Mouse (Mus musculus): Measurements from ENCODE around the gene Gfpt1. TPM values are rescaled to one million over a fixed set of nuclear protein-coding genes. Genes with fewer than 3 reads are reported as not detected.

The Gfpt1 gene
- polyA plus RNA-seq, 1 experiment from 2014 or later, result 10.8 TPM

DNA sequence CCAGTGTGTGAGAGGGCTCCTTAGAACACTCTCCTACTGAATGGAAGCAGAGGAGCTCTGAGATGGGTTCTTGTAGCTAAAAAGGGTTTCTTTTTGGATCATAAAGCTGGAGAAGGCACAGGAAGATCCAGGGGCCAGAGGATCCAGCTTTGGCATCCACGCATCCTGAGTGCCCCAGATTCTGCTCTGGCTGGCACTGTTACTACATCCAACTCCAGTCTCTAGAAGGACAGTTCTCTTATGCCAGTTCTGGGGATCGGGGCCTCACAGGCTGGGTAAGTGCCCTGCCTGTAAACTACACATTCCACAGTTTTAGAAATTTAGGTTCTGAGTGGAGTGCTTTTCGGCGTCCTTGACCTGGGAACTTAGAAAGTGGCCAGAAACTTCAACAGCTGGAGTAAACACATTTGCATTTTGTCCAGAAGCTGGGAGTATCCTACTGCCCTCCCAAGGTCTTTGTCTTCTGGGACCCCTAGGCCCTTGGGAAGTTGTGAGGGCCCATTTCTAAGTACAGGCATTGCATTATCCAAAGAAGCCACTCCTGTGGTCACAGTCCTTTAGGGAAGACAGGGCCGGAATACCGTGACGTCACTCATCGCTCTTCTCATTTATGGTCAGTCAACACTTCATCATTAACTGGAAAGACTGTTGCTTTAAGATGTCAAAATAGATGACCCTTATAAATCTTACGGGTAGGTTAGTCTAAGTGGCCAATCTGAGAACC lies 57.8 kb downstream of the Gfpt1 start:
- H3K27ac ChIP-seq (ENCODE audit: low read length), result peak overlapping the region; percentile 43
- TF ChIP-seq EP300 (IDR thresholded peaks at IDR 0.05) (no peak), CTCF (IDR thresholded peaks at IDR 0.05) (no peak)
- H3K9me3 ChIP-seq (ENCODE audit: low read length), result no peaks in the 10 kb centered on the region
- H3K4me3 ChIP-seq (ENCODE audit: low read depth, low read length), result no peak overlapping the region
- no peaks in the 10 kb centered on the region for H3K27me3 ChIP-seq (replicated peaks; ENCODE audit: insufficient read depth, low read length)
- ATAC-seq, result peak; percentile 28; the same call in 1 of the 2 replicates
- peak; percentile 9 for DNase-seq (ENCODE audit: low spot score)
- peaks cover 13% of the 10 kb centered on the region for H3K4me1 ChIP-seq (ENCODE audit: insufficient read depth, low read depth, low read length)
- no peaks in the 10 kb centered on the region for H3K36me3 ChIP-seq (ENCODE audit: insufficient read depth, low read length)
- no peak overlapping the region for H3K4me2 ChIP-seq (replicated peaks; ENCODE audit: low read depth, low read length)
- no peak overlapping the region for H3K9ac ChIP-seq (replicated peaks; ENCODE audit: low read depth)
- 63% methylated on average over 9 of the region's 9 CpGs for WGBS

DNA sequence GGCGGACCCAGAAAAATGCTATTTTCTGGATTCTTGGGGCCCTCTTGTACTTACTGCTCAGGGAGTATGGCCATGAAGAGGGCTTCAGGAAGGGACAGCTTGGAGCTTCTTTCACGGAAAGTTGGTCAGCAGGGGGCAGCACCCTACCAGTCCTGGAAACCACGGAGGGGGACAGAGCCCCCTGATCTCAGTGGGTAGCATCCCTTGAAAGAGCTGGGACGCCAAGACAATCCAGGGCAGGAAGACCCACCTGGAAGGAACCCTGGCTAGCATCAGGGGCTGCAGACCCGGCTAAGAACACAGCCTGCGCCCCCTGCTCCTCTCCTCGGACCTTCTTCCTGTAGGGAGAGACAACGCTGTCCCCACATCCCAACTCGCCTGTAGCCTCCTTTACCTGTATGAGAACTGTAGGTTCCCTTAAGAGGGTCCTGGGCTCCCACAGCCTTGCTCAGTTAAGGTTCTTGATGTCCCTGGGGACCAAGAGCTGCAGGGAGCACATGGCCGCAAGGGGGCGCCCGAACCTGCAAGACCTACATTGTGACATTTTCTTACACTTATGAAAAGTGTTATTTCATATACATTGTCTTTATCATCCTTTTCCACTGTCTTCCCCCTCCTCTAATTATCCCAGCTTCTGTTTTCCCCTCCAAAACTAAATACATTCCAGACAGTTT lies 58.8 kb downstream of the Gfpt1 start:
- DNase-seq (ENCODE audit: low spot score) (peak; percentile 92), ATAC-seq (peak; percentile 55)
- peak overlapping the region; percentile 66 for H3K4me2 ChIP-seq (replicated peaks; ENCODE audit: low read depth, low read length)
- no peaks in the 10 kb centered on the region for H3K9me3 ChIP-seq (ENCODE audit: low read length)
- H3K27ac ChIP-seq (ENCODE audit: low read length), result no peak overlapping the region
- peaks cover 13% of the 10 kb centered on the region for H3K4me1 ChIP-seq (ENCODE audit: insufficient read depth, low read depth, low read length)
- H3K36me3 ChIP-seq (ENCODE audit: insufficient read depth, low read length), result no peaks in the 10 kb centered on the region
- no peak overlapping the region for H3K9ac ChIP-seq (replicated peaks; ENCODE audit: low read depth)
- WGBS, result 10% methylated on average over 11 of the region's 12 CpGs
- H3K4me3 ChIP-seq (ENCODE audit: low read depth, low read length), result peak overlapping the region; percentile 24
- H3K27me3 ChIP-seq (replicated peaks; ENCODE audit: insufficient read depth, low read length), result no peaks in the 10 kb centered on the region
- no peak for TF ChIP-seq EP300 (IDR thresholded peaks at IDR 0.05)
- TF ChIP-seq CTCF (IDR thresholded peaks at IDR 0.05), result peak; percentile 87

DNA sequence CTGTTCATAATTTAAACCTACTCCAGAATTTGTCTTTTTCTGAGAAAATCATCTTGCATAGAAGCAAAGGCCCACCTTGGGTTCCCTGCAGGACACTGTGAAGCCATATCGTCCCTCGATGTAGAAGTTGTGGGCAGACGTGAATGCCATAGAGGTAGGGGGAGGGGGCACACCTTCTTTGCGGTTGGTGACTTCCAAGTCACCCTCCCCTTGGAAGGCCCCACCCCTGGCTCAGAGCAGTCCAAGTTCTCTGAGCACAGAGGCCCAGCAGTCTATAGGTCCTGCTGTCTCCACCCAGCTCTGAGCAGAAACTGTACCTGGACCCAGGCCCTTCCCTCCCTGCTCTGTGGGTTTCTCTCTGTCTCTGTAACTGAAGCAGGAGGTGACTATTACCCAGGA lies 59.3 kb downstream of the Gfpt1 start:
- no peak overlapping the region for H3K4me2 ChIP-seq (replicated peaks; ENCODE audit: low read depth, low read length)
- ATAC-seq (no peak), DNase-seq (ENCODE audit: low spot score) (peak; percentile 8)
- peaks cover 13% of the 10 kb centered on the region for H3K4me1 ChIP-seq (ENCODE audit: insufficient read depth, low read depth, low read length)
- TF ChIP-seq CTCF (IDR thresholded peaks at IDR 0.05), result no peak
- no peak overlapping the region for H3K9ac ChIP-seq (replicated peaks; ENCODE audit: low read depth)
- H3K27ac ChIP-seq (ENCODE audit: low read length), result no peak overlapping the region
- no peaks in the 10 kb centered on the region for H3K27me3 ChIP-seq (replicated peaks; ENCODE audit: insufficient read depth, low read length)
- WGBS, result 18% methylated on average over 4 of the region's 4 CpGs
- H3K4me3 ChIP-seq (ENCODE audit: low read depth, low read length), result no peak overlapping the region
- H3K36me3 ChIP-seq (ENCODE audit: insufficient read depth, low read length), result no peaks in the 10 kb centered on the region
- no peaks in the 10 kb centered on the region for H3K9me3 ChIP-seq (ENCODE audit: low read length)

DNA sequence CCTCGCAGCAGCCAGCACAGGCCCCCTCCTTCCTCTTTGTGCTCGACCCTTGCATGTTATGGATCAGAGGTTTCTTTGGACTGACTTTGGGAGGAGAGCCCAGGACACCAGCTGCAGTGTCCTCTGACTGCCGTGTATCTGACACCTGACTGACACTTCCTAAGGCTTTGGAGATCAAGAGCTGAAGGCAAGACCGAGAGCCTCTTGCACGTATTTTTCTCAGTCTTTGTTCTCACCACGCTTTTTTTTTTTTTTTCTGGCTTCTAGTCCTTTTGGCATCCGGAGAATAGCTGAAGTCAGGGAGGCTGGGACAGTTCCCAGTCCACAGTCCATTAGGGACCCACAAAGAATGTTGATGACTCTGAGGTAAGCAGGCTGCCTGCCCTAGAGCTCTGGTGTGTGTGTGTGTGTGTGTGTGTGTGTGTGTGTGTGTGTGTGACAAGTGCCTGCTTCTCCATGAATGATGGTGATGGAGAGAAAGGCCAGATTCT lies 59.8 kb downstream of the Gfpt1 start:
- Histone ChIP-seq H3K36me3 (ENCODE audit: insufficient read depth, low read length) (no peaks in the 10 kb centered on the region), H3K27me3 (replicated peaks; ENCODE audit: insufficient read depth, low read length) (no peaks in the 10 kb centered on the region), H3K9me3 (ENCODE audit: low read length) (no peaks in the 10 kb centered on the region), H3K4me2 (replicated peaks; ENCODE audit: low read depth, low read length) (no peak overlapping the region), H3K27ac (ENCODE audit: low read length) (no peak overlapping the region), H3K9ac (replicated peaks; ENCODE audit: low read depth) (no peak overlapping the region), H3K4me1 (ENCODE audit: insufficient read depth, low read depth, low read length) (peaks cover 13% of the 10 kb centered on the region), H3K4me3 (ENCODE audit: low read depth, low read length) (no peak overlapping the region)
- no peak for TF ChIP-seq CTCF (IDR thresholded peaks at IDR 0.05)
- TF ChIP-seq EP300 (IDR thresholded peaks at IDR 0.05), result no peak
- ATAC-seq (no peak), DNase-seq (ENCODE audit: low spot score) (peak; percentile 38)
- 35% methylated on average over 7 of the region's 7 CpGs for WGBS

DNA sequence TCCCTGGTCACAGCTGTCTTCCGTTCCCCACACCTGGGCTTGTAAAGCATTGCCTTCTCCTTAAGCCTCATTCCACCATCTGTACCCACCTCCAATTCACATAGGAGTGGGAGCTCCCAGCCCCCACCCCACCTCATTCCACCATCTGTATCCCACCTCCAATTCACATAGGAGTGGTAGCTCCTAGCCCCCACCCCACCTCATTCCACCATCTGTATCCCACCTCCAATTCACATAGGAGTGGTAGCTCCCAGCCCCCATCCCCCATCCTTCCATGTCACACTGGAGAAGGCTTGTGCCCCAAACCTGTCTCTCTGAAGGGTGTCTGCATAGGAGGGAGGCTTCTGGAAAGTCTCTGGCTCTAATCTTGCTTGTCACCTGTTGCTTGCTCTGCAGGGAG lies 60.7 kb downstream of the Gfpt1 start:
- no peak for ATAC-seq
- H3K4me1 ChIP-seq (ENCODE audit: insufficient read depth, low read depth, low read length), result peaks cover 13% of the 10 kb centered on the region
- H3K9me3 ChIP-seq (ENCODE audit: low read length), result no peaks in the 10 kb centered on the region
- no peaks in the 10 kb centered on the region for H3K27me3 ChIP-seq (replicated peaks; ENCODE audit: insufficient read depth, low read length)
- H3K36me3 ChIP-seq (ENCODE audit: insufficient read depth, low read length), result no peaks in the 10 kb centered on the region
- TF ChIP-seq EP300 (IDR thresholded peaks at IDR 0.05) (no peak), CTCF (IDR thresholded peaks at IDR 0.05) (no peak)
- no peak overlapping the region for H3K9ac ChIP-seq (replicated peaks; ENCODE audit: low read depth)
- no peak overlapping the region for H3K4me2 ChIP-seq (replicated peaks; ENCODE audit: low read depth, low read length)
- no peak overlapping the region for H3K4me3 ChIP-seq (ENCODE audit: low read depth, low read length)
- DNase-seq (ENCODE audit: low spot score), result no peak
- no peak overlapping the region for H3K27ac ChIP-seq (ENCODE audit: low read length)
- 91% methylated on average over 1 of the region's 1 CpGs for WGBS

DNA sequence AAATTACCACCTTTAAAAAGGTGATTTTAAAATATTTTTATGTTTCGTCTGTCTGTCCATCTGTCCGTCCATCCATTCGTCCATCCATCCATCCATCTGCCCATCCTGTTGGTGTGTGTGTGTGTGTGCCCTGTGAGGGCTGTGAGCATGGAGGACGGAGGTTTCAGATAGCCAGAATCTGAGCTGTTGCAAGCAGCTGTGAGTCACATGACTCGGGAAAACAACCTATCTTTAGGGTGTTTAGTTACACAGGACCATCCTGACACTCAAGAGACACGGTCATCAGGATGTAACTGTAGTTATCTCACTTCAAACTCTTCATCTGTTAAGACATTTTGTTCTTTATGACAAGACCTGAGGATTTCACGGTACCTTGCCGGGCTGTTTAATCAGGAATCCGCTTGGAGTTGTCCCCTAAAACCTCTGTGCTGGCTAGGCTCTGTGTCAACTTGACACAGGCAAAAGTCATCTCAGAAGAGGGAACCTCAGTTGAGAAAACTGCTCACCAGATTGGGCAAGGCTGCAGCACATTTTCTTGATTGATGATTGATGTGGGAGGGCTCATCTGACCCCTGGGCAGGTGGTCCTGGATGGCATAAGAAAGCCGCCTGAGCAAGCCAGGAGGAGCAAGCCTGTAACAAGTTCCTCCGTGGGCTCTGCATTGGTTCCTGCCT lies 61.6 kb downstream of the Gfpt1 start, which contains the start of gene D6Ertd527e:
TSS of gene D6Ertd527e (plus strand) at position 624 of the 674 bp plus-strand sequence.
- WGBS, result 79% methylated on average over 11 of the region's 11 CpGs
- H3K36me3 ChIP-seq (ENCODE audit: insufficient read depth, low read length), result no peaks in the 10 kb centered on the region
- H3K27me3 ChIP-seq (replicated peaks; ENCODE audit: insufficient read depth, low read length), result no peaks in the 10 kb centered on the region
- TF ChIP-seq EP300 (IDR thresholded peaks at IDR 0.05), result no peak
- no peak for TF ChIP-seq CTCF (IDR thresholded peaks at IDR 0.05)
- H3K4me3 ChIP-seq (ENCODE audit: low read depth, low read length), result no peak within 1 kb of the TSS
- H3K27ac ChIP-seq (ENCODE audit: low read length), result no peak within 1 kb of the TSS
- no peaks in the 10 kb centered on the region for H3K9me3 ChIP-seq (ENCODE audit: low read length)
- no peak for DNase-seq (ENCODE audit: low spot score)
- H3K4me2 ChIP-seq (replicated peaks; ENCODE audit: low read depth, low read length), result no peak within 1 kb of the TSS
- peaks cover 13% of the 10 kb centered on the region for H3K4me1 ChIP-seq (ENCODE audit: insufficient read depth, low read depth, low read length)
- no peak for ATAC-seq
- H3K9ac ChIP-seq (replicated peaks; ENCODE audit: low read depth), result no peak within 1 kb of the TSS

Data from lung, postnatal 0 days (tissue).